Mouse (Mus musculus) common myeloid progenitor, adult 5-6 weeks (primary cell): Measurements from ENCODE around the gene Olfr365. TPM values are rescaled to one million over a fixed set of nuclear protein-coding genes. Genes with fewer than 3 reads are reported as not detected.

Experiments
- ATAC-seq: replicated peaks from 2 replicates; pipeline ENCODE4 v1.8.0; 2016; ENCODE audit warnings: low read depth, mild to moderate bottlenecking, moderate TSS enrichment, inconsistent platforms; ENCODE audit not compliant: poor library complexity, severe bottlenecking
- total RNA-seq: library from RNA; stranded (forward); fragments of 200-1000, 187-1606 nt; gene quantifications from 2 replicates; pipeline ENCODE4 v1.2.3, GENCODE M21; 2017

Olfr365 gene
- total RNA-seq: not detected in 2 replicates

GRCm38 (mm10) chr2:37187898-37188297 is at the start of gene Olfr365:
Gene Olfr365 (plus strand): TSS chr2:37188198.
- ATAC-seq: no peak

- ATAC-seq: no peak
These were observed 49.0 kb upstream of the Olfr365 start, which contains the start of gene Olfr364-ps1 for GRCm38 (mm10) chr2:37139022-37139421. Gene Olfr364-ps1 (plus strand): TSS chr2:37139322.

- ATAC-seq: no peak
These were observed 23.3 kb downstream of the Olfr365 start, which contains the start of gene Olfr366 for GRCm38 (mm10) chr2:37211274-37211673. Gene Olfr366 (plus strand): TSS chr2:37211574.

Other genes with a start within 250 kb of the Olfr365 start
- gene Olfr357, start 194.4 kb upstream of the Olfr365 start, total RNA-seq: not detected in 2 replicates
- not detected in 2 replicates for gene Olfr358, start 178.9 kb upstream of the Olfr365 start, total RNA-seq
- gene Olfr360, start 122.5 kb upstream of the Olfr365 start, total RNA-seq: not detected in 2 replicates
- gene Olfr361, start 98.9 kb upstream of the Olfr365 start, total RNA-seq: not detected in 2 replicates
- gene Olfr362, start 70.3 kb upstream of the Olfr365 start, total RNA-seq: not detected in 2 replicates
- gene Olfr364-ps1, start 48.9 kb upstream of the Olfr365 start, total RNA-seq: not detected in 2 replicates
- not detected in 2 replicates for gene Olfr366, start 23.4 kb downstream of the Olfr365 start, total RNA-seq
- not detected in 2 replicates for gene Olfr368, start 138.3 kb downstream of the Olfr365 start, total RNA-seq
- 77.8 and 83.4 TPM in 2 replicates for gene Pdcl, start 171.1 kb downstream of the Olfr365 start, total RNA-seq
- gene Rc3h2, start 234.7 kb downstream of the Olfr365 start, total RNA-seq: 36.5 and 40.8 TPM in 2 replicates